Mouse (Mus musculus) midbrain, embryonic 15.5 days (tissue): ENCODE measurements at regions not wholly inside any gene's neighbourhood (a gene's known extent, or its start where the extent isn't known, plus 50 kb on each side); places are given as distances from the start of the nearest gene placed in this dataset.

Source experiments
- ATAC-seq: fragments of 200-750 bp; cut with Nextera tagmentation; replicated peaks from 2 replicates; pipeline ENCODE4 v1.8.0; 2017; ENCODE audit warnings: moderate TSS enrichment
- H3K27ac ChIP-seq: fragments of 300-500 bp; sonication (generic); 2 replicates; pipeline ENCODE4 v1.5.1; 2015; ENCODE audit warnings: mild to moderate bottlenecking, inconsistent platforms
- H3K27me3 ChIP-seq: fragments of 300-500 bp; sonication (generic); replicated peaks from 2 replicates; pipeline ENCODE4 v1.6.1; 2015; ENCODE audit warnings: inconsistent platforms
- H3K36me3 ChIP-seq: fragments of 300-500 bp; sonication (generic); replicated peaks from 2 replicates; pipeline ENCODE4 v1.6.1; 2015; ENCODE audit warnings: inconsistent platforms
- H3K4me1 ChIP-seq: fragments of 300-500 bp; sonication (generic); 2 replicates; pipeline ENCODE4 v1.6.1; 2015; ENCODE audit warnings: inconsistent platforms
- H3K4me2 ChIP-seq: fragments of 300-500 bp; sonication (generic); 2 replicates; pipeline ENCODE4 v1.6.1; 2015; ENCODE audit warnings: inconsistent platforms, mild to moderate bottlenecking, moderate library complexity
- H3K4me3 ChIP-seq: fragments of 300-500 bp; sonication (generic); 2 replicates; pipeline ENCODE4 v1.5.1; 2015; ENCODE audit warnings: mild to moderate bottlenecking, inconsistent platforms
- H3K9ac ChIP-seq: fragments of 300-500 bp; sonication (generic); 2 replicates; pipeline ENCODE4 v1.6.1; 2015; ENCODE audit warnings: mild to moderate bottlenecking, inconsistent platforms
- H3K9me3 ChIP-seq: fragments of 300-500 bp; sonication (generic); 2 replicates; pipeline ENCODE4 v1.6.1; 2016; ENCODE audit warnings: inconsistent platforms
- WGBS: fragments of 180-500 bp; shearing (Covaris S2); methylation state at CpG from one replicate; pipeline ENCODE4 v1.1.7; 2015; ENCODE audit warnings: mixed read lengths; 5-methylcytosine and 5-hydroxymethylcytosine counted together

- H3K4me2 ChIP-seq, result no peak overlapping the region
- no peak overlapping the region for H3K9ac ChIP-seq
- WGBS, result 95% methylated on average over 1 of the region's 1 CpGs
- no peak for ATAC-seq
- H3K9me3 ChIP-seq, result no peaks in the 10 kb centered on the region
- H3K27ac ChIP-seq, result no peak overlapping the region
- peaks cover 7% of the 10 kb centered on the region for H3K4me1 ChIP-seq
- no peaks in the 10 kb centered on the region for H3K27me3 ChIP-seq
- H3K4me3 ChIP-seq, result no peak overlapping the region
- H3K36me3 ChIP-seq, result no peaks in the 10 kb centered on the region
Measured at GRCm38 (mm10) chr5:64486761-64487160, 316.4 kb upstream of the Klf3 start.

DNA sequence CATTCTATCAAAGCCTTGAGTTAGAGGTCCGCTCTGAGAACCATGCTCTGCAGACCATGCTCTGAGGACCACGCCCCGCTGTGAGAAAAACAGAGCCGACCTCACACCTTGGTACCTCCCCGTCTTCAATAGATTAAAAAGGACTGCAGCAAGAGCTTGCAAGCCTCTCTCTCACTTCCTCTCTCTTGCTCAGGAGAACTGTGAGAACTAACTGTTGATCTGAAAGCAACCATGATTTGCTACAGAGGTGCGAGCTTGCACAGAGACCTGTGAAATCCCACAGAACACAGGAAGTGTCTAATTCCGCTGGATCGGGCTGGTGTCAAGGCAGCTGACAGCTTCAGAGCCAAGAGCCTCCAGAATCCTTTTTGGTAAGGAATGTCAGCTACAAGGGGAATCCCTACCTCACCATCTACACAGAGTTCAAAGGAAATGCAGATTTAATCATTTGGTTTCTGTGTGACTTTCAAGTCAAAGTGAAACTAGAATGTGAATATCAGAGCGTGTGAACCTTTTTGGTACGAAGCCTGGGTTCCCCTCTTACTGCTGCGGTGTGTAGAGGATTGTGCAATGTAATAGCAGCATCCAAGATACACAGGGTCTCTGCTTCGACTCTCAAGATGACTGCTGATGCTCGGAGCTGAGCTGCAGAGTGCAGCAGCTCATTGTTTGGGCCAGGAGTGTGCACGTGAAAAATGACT, 315.3 kb upstream of the Klf3 start:
- ATAC-seq, result no peak
- Histone ChIP-seq H3K9ac (no peak overlapping the region), H3K36me3 (no peaks in the 10 kb centered on the region), H3K27ac (no peak overlapping the region), H3K4me1 (peaks cover 7% of the 10 kb centered on the region), H3K4me2 (no peak overlapping the region), H3K4me3 (no peak overlapping the region), H3K27me3 (no peaks in the 10 kb centered on the region), H3K9me3 (no peaks in the 10 kb centered on the region)
- 81% methylated on average over 14 of the region's 14 CpGs for WGBS

DNA sequence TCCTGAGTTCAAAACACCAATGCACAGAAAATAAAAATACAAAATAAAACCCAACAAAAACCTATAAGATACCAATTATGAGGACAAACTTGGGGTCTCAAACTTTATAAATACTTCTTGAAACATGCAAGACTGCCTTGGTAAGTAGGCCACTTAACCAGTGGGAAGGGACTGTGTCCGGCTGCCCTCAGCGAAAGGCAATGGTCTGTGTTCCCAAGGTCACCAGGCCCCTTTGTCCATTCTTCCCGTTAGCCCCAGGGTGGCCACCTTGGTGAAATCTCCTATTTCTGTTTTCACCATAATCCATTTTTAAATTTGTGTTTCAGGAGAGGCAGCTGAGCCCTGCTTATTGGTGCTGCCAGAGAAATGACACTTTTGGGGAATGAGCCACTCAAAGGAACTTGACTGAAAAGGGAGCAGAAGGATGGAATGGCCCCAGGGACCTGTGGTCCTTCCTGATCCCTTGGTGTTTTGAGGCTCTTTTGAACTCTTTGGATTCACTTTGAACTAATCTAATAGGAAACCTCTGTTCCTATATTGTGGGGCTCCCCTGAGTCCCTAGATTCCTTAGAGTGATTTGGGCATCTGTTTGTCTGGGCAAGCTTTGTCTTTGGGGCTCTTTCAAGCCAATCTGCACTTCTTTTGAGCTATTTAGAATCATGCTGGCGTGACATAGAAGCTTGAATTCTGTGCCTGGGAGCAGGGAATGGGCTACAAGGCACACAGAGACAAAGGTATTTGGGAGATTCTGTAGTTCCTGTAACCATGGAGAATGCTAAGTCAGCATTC, 313.3 kb upstream of the Klf3 start:
- WGBS, result 29% methylated on average over 4 of the region's 4 CpGs

DNA sequence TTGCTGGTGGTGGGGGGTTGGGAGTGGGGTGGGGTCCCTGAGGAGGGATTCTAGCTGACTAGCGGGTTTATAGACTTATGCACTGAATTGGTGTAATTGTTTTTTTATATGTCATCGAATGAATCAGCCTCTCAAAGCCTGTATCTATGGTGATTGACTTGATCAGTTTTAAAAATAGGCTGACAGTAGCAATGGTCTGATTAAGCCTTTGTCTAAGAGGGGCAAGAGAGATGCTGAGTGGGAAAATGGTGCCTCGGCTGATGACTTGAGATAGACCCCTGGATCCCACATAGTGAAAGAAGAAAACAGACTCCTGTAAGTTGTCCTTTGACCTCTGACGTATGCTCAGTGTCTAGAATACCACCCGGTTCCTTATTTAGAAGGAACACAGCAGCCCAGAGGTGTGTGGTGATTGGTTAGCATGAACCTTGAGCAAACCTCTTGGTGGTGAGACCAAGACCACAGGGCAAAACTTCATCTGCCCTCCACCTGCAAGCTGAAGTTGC, 312.7 kb upstream of the Klf3 start:
- peak; percentile 37; the same call in 1 of the 2 replicates for ATAC-seq
- 25% methylated on average over 5 of the region's 5 CpGs for WGBS
- Histone ChIP-seq H3K27me3 (no peaks in the 10 kb centered on the region), H3K36me3 (no peaks in the 10 kb centered on the region), H3K4me3 (no peak overlapping the region), H3K4me2 (no peak overlapping the region), H3K27ac (no peak overlapping the region), H3K9me3 (no peaks in the 10 kb centered on the region), H3K4me1 (peaks cover 7% of the 10 kb centered on the region), H3K9ac (no peak overlapping the region)

More for the DNA sequence above, 313.3 kb upstream of the Klf3 start:
- Histone ChIP-seq H3K27me3 (no peaks in the 10 kb centered on the region), H3K9ac (no peak overlapping the region), H3K27ac (0 out of 2 replicates have a peak overlapping the region, but pooled peaks have one; percentile 39), H3K4me3 (no peak overlapping the region), H3K4me1 (peaks cover 7% of the 10 kb centered on the region), H3K9me3 (no peaks in the 10 kb centered on the region), H3K36me3 (no peaks in the 10 kb centered on the region), H3K4me2 (no peak overlapping the region)
- ATAC-seq, result peak; percentile 63; the same call in 1 of the 2 replicates

DNA sequence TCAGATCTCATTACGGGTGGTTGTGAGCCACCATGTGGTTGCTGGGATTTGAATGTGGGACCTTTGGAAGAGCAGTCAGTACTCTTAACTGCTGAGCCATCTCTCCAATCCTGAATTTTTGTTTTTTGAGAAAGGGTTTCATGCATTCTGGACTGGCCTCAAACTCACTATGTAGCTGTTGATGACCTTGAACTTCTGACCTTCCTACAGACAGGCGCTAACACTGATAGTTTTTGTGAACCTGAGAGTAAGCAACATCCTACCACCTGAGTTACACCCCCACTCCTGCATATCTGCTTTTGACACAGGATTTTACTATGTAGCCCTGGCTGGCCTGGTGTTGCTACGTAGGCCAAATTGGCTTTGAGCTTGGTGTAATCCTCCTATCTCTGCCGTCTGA, 308.8 kb upstream of the Klf3 start:
- Histone ChIP-seq H3K36me3 (no peaks in the 10 kb centered on the region), H3K9ac (no peak overlapping the region), H3K27me3 (no peaks in the 10 kb centered on the region), H3K9me3 (no peaks in the 10 kb centered on the region), H3K27ac (no peak overlapping the region), H3K4me1 (peaks cover 7% of the 10 kb centered on the region), H3K4me3 (no peak overlapping the region), H3K4me2 (no peak overlapping the region)
- WGBS, result 92% methylated on average over 4 of the region's 4 CpGs
- ATAC-seq, result no peak

DNA sequence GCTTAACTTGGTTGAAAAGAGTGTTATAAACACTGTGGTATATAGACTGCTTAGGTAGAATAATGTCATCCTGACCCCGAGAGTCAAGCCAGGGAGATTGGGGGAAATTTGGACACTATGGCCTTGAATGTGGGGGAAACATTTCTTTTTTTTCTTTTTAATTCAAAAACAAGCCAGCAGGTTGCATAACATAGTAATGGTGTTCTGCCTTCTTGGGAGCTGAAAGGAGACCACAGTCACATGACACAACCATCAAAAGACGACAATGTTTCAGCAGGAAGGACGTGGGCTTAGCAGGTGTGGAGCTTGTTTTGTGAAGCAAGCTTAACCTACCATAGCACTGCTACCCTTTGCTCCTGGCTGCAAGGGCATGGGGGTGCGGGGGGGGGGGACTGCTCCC, 306.3 kb upstream of the Klf3 start:
- no peaks in the 10 kb centered on the region for H3K27me3 ChIP-seq
- no peaks in the 10 kb centered on the region for H3K4me1 ChIP-seq
- no peaks in the 10 kb centered on the region for H3K9me3 ChIP-seq
- no peak overlapping the region for H3K27ac ChIP-seq
- no peak overlapping the region for H3K9ac ChIP-seq
- H3K36me3 ChIP-seq, result no peaks in the 10 kb centered on the region
- no peak overlapping the region for H3K4me2 ChIP-seq
- no peak for ATAC-seq
- H3K4me3 ChIP-seq, result no peak overlapping the region
- WGBS, result 91% methylated on average over 4 of the region's 4 CpGs

DNA sequence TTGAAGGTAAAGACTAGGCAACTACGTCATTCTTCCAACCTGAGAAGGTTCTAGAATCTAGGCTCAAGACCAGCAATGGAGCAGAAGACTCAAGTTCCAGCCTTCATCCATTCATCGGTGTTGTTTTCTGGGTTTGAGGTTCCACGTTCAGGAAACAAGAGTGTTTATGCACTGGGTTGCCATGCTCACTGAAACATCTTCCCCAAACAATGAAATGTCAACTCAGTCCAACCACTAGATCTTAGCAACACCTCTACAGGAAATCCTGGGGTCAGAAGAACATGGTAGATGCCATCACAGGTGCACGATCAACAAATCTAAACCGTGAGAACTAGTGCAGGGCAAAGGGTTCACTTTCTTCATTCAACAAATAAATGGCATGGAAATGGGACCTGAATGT, 304.8 kb upstream of the Klf3 start:
- Histone ChIP-seq H3K27ac (no peak overlapping the region), H3K27me3 (no peaks in the 10 kb centered on the region), H3K4me3 (no peak overlapping the region), H3K4me2 (no peak overlapping the region), H3K9me3 (no peaks in the 10 kb centered on the region), H3K9ac (no peak overlapping the region), H3K36me3 (no peaks in the 10 kb centered on the region), H3K4me1 (no peaks in the 10 kb centered on the region)
- ATAC-seq, result no peak
- 96% methylated on average over 5 of the region's 5 CpGs for WGBS

DNA sequence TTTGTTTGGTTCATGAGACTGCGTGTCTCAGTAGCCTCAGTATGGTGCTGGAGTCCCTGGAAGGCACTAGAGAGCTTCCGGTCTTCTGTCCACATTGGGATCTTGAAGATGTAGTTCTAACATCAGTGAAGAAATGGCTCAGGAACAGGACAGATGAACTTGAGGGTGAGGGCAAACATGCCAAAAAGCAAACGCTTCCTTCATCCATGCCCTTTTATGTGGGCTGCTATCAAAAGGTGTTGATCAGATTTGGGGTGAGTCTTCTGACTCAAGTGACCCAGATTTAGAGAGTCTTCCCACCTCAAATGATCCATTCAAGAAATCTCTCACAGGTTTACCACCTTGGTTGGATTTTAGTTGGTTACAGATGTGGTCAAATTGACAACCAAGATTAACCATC, 304.1 kb upstream of the Klf3 start:
- no peak overlapping the region for H3K4me2 ChIP-seq
- no peak for ATAC-seq
- WGBS, result 94% methylated on average over 3 of the region's 3 CpGs

GRCm38 (mm10) chr5:64500413-64500812, 302.8 kb upstream of the Klf3 start:
- ATAC-seq, result no peak
- H3K9me3 ChIP-seq, result no peaks in the 10 kb centered on the region
- WGBS, result 93% methylated on average over 8 of the region's 8 CpGs
- no peak overlapping the region for H3K4me3 ChIP-seq
- H3K27me3 ChIP-seq, result no peaks in the 10 kb centered on the region; the same call in 1 of the 2 replicates
- no peak overlapping the region for H3K27ac ChIP-seq
- no peaks in the 10 kb centered on the region for H3K36me3 ChIP-seq
- H3K4me1 ChIP-seq, result peaks cover 4% of the 10 kb centered on the region
- H3K9ac ChIP-seq, result no peak overlapping the region
- no peak overlapping the region for H3K4me2 ChIP-seq

More for the DNA sequence above, 304.1 kb upstream of the Klf3 start:
- Histone ChIP-seq H3K4me3 (no peak overlapping the region), H3K9me3 (no peaks in the 10 kb centered on the region), H3K9ac (no peak overlapping the region), H3K36me3 (no peaks in the 10 kb centered on the region), H3K27ac (no peak overlapping the region), H3K27me3 (no peaks in the 10 kb centered on the region), H3K4me1 (no peaks in the 10 kb centered on the region)

GRCm38 (mm10) chr5:64500866-64501265, 302.3 kb upstream of the Klf3 start:
- H3K36me3 ChIP-seq, result no peaks in the 10 kb centered on the region
- H3K9me3 ChIP-seq, result no peaks in the 10 kb centered on the region
- no peak overlapping the region for H3K9ac ChIP-seq
- H3K27me3 ChIP-seq, result no peaks in the 10 kb centered on the region; the same call in 1 of the 2 replicates
- no peak for ATAC-seq
- H3K4me3 ChIP-seq, result no peak overlapping the region
- H3K27ac ChIP-seq, result no peak overlapping the region
- peaks cover 8% of the 10 kb centered on the region for H3K4me1 ChIP-seq
- H3K4me2 ChIP-seq, result no peak overlapping the region
- WGBS, result 89% methylated on average over 4 of the region's 4 CpGs

- H3K27ac ChIP-seq, result no peak overlapping the region
- 78% methylated on average over 5 of the region's 5 CpGs for WGBS
- H3K9me3 ChIP-seq, result no peaks in the 10 kb centered on the region
- no peaks in the 10 kb centered on the region for H3K36me3 ChIP-seq
- H3K4me3 ChIP-seq, result no peak overlapping the region
- H3K27me3 ChIP-seq, result no peaks in the 10 kb centered on the region; the same call in 1 of the 2 replicates
- H3K4me2 ChIP-seq, result no peak overlapping the region
- no peak for ATAC-seq
- H3K4me1 ChIP-seq, result peaks cover 16% of the 10 kb centered on the region
- no peak overlapping the region for H3K9ac ChIP-seq
Measured at GRCm38 (mm10) chr5:64501746-64502145, 301.4 kb upstream of the Klf3 start.

- no peak overlapping the region for H3K4me3 ChIP-seq
- no peak overlapping the region for H3K27ac ChIP-seq
- 45% methylated on average over 4 of the region's 4 CpGs for WGBS
- H3K4me1 ChIP-seq, result peaks cover 16% of the 10 kb centered on the region
- H3K9ac ChIP-seq, result no peak overlapping the region
- ATAC-seq, result no peak
- no peaks in the 10 kb centered on the region for H3K9me3 ChIP-seq
- H3K27me3 ChIP-seq, result no peaks in the 10 kb centered on the region; the same call in 1 of the 2 replicates
- no peak overlapping the region for H3K4me2 ChIP-seq
- H3K36me3 ChIP-seq, result no peaks in the 10 kb centered on the region
Measured at GRCm38 (mm10) chr5:64503514-64503913, 299.7 kb upstream of the Klf3 start.
